Mouse (Mus musculus) lung, embryonic 15.5 days (tissue): ENCODE measurements around the gene Mtch1. TPM values are rescaled to one million over a fixed set of nuclear protein-coding genes. Genes with fewer than 3 reads are reported as not detected.
A peak's percentile ranks its signal among the peaks of the same experiment; 100 is the strongest.

Experiments used
- ATAC-seq: fragments of 200-750 bp; cut with Nextera tagmentation; 2 replicates; pipeline ENCODE4 v1.8.0; 2017; ENCODE audit warnings: moderate number of reproducible peaks, borderline replicate concordance; ENCODE audit not compliant: low FRiP score, low TSS enrichment; ENCODE audit errors: extremely low read depth
- H3K27ac ChIP-seq: fragments of 300-500 bp; sonication (generic); 2 replicates; pipeline ENCODE4 v1.5.1; 2015; ENCODE audit warnings: moderate library complexity, mild to moderate bottlenecking, inconsistent platforms
- H3K27me3 ChIP-seq: fragments of 300-500 bp; sonication (generic); 2 replicates; pipeline ENCODE4 v1.6.1; 2015; ENCODE audit warnings: inconsistent platforms
- H3K36me3 ChIP-seq: fragments of 300-500 bp; sonication (generic); 2 replicates; pipeline ENCODE4 v1.6.1; 2015; ENCODE audit warnings: inconsistent platforms
- H3K4me1 ChIP-seq: fragments of 300-500 bp; sonication (generic); 2 replicates; pipeline ENCODE4 v1.6.1; 2015; ENCODE audit warnings: inconsistent platforms
- H3K4me2 ChIP-seq: fragments of 300-500 bp; sonication (generic); 2 replicates; pipeline ENCODE4 v1.6.1; 2015; ENCODE audit warnings: inconsistent platforms, mild to moderate bottlenecking, moderate library complexity
- H3K4me3 ChIP-seq: fragments of 300-500 bp; sonication (generic); 2 replicates; pipeline ENCODE4 v1.5.1; 2015; ENCODE audit warnings: mild to moderate bottlenecking, inconsistent platforms
- H3K9ac ChIP-seq: fragments of 300-500 bp; sonication (generic); 2 replicates; pipeline ENCODE4 v1.6.1; 2015; ENCODE audit warnings: inconsistent platforms
- H3K9me3 ChIP-seq: fragments of 300-500 bp; sonication (generic); 2 replicates; pipeline ENCODE4 v1.6.1; 2016; ENCODE audit warnings: inconsistent platforms
- WGBS: fragments of 180-500 bp; shearing (Covaris S2); methylation state at CpG from one replicate; pipeline ENCODE4 v1.1.7; 2015; 5-methylcytosine and 5-hydroxymethylcytosine counted together
- polyA plus RNA-seq: library from polyadenylated mRNA; unstranded; fragments of >200 nt; fragmentation: Nextera tagmentation; extraction: Ambion mirVana; gene quantifications from 2 replicates; pipeline ENCODE4 v1.2.1, GENCODE M21; 2015

Gene Mtch1
- polyA plus RNA-seq, 1 experiment from 2014 or later = 343 TPM

DNA sequence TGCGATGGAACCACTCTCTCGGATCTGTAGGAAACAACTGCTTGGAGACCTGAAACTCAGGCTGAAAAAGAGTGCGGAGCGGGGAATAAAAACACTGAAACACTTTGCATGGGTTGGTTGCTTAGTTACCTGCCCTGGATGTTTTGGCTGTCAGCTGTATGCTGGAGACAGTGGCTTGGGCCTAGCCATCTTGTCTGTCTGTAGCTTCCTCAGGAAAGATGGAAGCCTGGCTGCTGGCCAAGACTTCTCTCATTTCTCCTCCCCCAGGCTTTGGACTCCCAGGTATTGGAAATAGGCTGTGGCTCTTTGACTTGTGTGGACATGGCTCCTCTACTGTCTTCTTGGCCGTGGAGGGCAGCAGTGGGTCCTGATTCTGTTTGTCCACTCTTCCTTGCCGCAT is 46.3 kb downstream of the Mtch1 start:
- Histone ChIP-seq H3K4me2 (no peak overlapping the region), H3K36me3 (peaks cover 26% of the 10 kb centered on the region), H3K9ac (no peak overlapping the region), H3K4me1 (peaks cover 32% of the 10 kb centered on the region), H3K9me3 (no peaks in the 10 kb centered on the region), H3K4me3 (no peak overlapping the region), H3K27ac (no peak overlapping the region), H3K27me3 (no peaks in the 10 kb centered on the region)
- WGBS = 87% methylated on average over 6 of the region's 6 CpGs
- no peak for ATAC-seq

DNA sequence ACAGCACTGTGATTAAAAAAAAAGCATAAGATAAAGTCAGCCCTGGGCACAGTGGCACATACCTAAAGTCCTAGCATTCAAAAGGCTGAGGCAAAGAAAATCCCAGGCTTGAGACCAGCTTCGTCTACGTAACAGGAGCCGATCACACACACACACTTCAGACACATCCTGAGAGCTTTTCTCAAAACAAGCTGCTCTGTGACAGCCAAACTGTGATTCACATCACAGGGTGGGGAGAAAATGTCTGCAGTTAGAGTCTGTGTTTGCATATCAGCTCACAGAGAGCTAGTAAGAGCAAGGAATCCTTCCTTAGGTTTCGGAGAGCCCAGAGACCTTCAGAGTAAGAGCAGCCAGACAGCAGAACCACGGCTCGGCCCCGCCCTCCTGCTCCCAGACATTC is 46.8 kb downstream of the Mtch1 start:
- H3K9ac ChIP-seq = no peak overlapping the region
- no peak overlapping the region for H3K27ac ChIP-seq
- H3K36me3 ChIP-seq = peaks cover 27% of the 10 kb centered on the region
- ATAC-seq = no peak
- no peak overlapping the region for H3K4me2 ChIP-seq
- H3K4me1 ChIP-seq = peaks cover 29% of the 10 kb centered on the region
- WGBS = 89% methylated on average over 7 of the region's 7 CpGs
- no peaks in the 10 kb centered on the region for H3K27me3 ChIP-seq
- H3K9me3 ChIP-seq = no peaks in the 10 kb centered on the region
- no peak overlapping the region for H3K4me3 ChIP-seq

GRCm38 (mm10) chr17:29299282-29299681 is 48.5 kb downstream of the Mtch1 start:
- H3K4me3 ChIP-seq = no peak overlapping the region
- no peak for ATAC-seq
- 82% methylated on average over 4 of the region's 4 CpGs for WGBS
- no peaks in the 10 kb centered on the region for H3K9me3 ChIP-seq
- H3K27me3 ChIP-seq = no peaks in the 10 kb centered on the region
- no peak overlapping the region for H3K4me2 ChIP-seq
- peaks cover 34% of the 10 kb centered on the region for H3K36me3 ChIP-seq
- no peak overlapping the region for H3K9ac ChIP-seq
- peaks cover 13% of the 10 kb centered on the region for H3K4me1 ChIP-seq
- no peak overlapping the region for H3K27ac ChIP-seq

- Histone ChIP-seq H3K4me2 (peak overlapping the region; percentile 5; the same call in 1 of the 2 replicates), H3K4me3 (no peak overlapping the region), H3K27ac (peak overlapping the region; percentile 82), H3K4me1 (peaks cover 4% of the 10 kb centered on the region; the same call in 1 of the 2 replicates), H3K36me3 (peaks cover 39% of the 10 kb centered on the region), H3K9me3 (no peaks in the 10 kb centered on the region), H3K27me3 (no peaks in the 10 kb centered on the region), H3K9ac (no peak overlapping the region)
- 58% methylated on average over 6 of the region's 6 CpGs for WGBS
- ATAC-seq = 0 out of 2 replicates have a peak, but pooled peaks have one; percentile 40
These were observed 49.9 kb downstream of the Mtch1 start for GRCm38 (mm10) chr17:29297813-29298212.

DNA sequence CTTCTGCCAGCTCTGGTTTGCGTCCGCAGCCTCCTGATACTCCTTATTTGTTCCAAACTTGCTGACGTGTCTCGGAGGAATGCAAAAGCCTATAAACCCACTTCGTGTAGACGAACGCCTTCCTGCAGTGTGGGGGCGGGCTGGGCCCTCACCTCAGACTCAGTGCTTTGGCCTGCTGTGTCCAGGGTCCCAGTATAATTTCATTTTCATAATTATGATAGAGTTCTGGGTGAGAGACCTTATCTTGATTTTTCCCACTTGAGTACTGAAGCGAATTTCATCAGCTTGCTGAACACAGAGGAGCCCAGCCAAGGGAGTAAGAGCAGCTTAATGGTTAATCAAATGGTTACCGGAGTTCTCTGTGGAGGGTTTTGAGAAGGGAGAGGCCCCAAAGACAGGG is 50.4 kb downstream of the Mtch1 start:
- H3K4me2 ChIP-seq = peak overlapping the region; percentile 5; the same call in 1 of the 2 replicates
- H3K9me3 ChIP-seq = no peaks in the 10 kb centered on the region
- no peak overlapping the region for H3K9ac ChIP-seq
- peak overlapping the region; percentile 82 for H3K27ac ChIP-seq
- H3K4me3 ChIP-seq = no peak overlapping the region
- 51% methylated on average over 10 of the region's 10 CpGs for WGBS
- peaks cover 4% of the 10 kb centered on the region; the same call in 1 of the 2 replicates for H3K4me1 ChIP-seq
- no peaks in the 10 kb centered on the region for H3K27me3 ChIP-seq
- ATAC-seq = no peak
- peaks cover 39% of the 10 kb centered on the region for H3K36me3 ChIP-seq

DNA sequence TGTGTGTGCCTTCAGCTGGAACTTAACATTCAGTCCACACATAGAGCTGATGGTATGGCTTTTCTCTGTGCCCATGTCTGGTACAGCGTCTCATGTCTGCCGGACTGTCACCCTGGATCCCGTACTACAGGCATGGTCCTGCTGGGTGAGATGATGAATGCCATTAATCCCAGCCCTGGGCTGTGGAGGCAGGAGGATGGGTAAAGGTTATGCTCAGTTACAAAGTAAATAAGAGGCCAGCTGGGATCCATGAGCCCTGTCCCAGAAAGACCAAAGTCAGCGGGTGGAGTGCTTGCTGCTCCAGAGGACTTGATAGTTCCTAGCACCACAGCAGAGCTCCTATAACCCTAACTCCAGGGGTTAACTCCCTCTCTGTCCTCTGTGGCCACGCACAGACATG is 51.9 kb downstream of the Mtch1 start:
- H3K27me3 ChIP-seq = no peaks in the 10 kb centered on the region
- no peak overlapping the region for H3K27ac ChIP-seq
- no peak overlapping the region for H3K4me2 ChIP-seq
- H3K9me3 ChIP-seq = no peaks in the 10 kb centered on the region
- 61% methylated on average over 5 of the region's 5 CpGs for WGBS
- H3K9ac ChIP-seq = no peak overlapping the region
- no peak for ATAC-seq
- peaks cover 4% of the 10 kb centered on the region; the same call in 1 of the 2 replicates for H3K4me1 ChIP-seq
- peaks cover 46% of the 10 kb centered on the region for H3K36me3 ChIP-seq
- H3K4me3 ChIP-seq = no peak overlapping the region

DNA sequence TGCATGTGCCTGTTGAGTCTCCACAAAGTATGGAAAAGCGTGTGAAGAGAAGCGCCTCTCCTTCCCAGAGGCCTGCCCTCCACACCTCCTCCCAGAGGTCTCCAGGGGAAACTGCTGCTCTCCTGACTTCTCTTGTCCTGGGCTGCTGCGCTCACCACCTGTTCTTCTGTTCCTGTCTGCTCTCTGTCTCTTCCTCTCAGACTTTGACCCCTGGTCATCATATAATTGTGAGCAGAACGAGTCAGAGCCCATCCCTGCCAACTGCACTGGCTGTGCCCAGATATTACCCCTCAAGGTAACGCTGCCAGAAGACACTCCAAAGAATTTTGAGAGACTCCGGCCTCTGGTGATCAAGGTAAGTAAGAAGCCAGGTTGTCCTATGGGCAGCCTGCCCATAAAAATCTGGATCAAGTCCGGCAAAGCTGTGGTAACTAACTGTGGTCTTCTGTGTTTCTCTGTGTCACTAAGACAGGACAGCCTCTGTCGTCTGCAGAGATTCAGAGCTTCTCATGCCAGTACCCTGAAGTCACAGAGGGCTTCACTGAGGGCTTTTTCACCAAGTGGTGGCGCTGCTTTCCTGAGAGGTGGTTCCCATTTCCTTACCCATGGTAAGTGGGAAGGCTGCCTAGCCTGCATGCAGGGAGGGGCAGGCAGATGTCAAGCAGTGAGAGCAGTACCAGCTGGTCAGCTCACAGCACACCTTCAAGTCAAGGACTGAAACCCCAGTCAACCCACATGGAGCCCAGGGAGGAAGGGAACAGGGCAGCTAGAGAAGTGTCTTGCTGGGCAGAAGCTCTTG is 53.7 kb downstream of the Mtch1 start:
- H3K9ac ChIP-seq = no peak overlapping the region
- no peak overlapping the region for H3K4me2 ChIP-seq
- no peak overlapping the region for H3K27ac ChIP-seq
- H3K9me3 ChIP-seq = no peaks in the 10 kb centered on the region
- peaks cover 4% of the 10 kb centered on the region; the same call in 1 of the 2 replicates for H3K4me1 ChIP-seq
- no peaks in the 10 kb centered on the region for H3K27me3 ChIP-seq
- peaks cover 30% of the 10 kb centered on the region for H3K36me3 ChIP-seq
- ATAC-seq = no peak
- 77% methylated on average over 9 of the region's 9 CpGs for whole genome bisulfite sequencing
- H3K4me3 ChIP-seq = no peak overlapping the region

- Histone ChIP-seq H3K4me1 (peaks cover 4% of the 10 kb centered on the region; the same call in 1 of the 2 replicates), H3K36me3 (peaks cover 26% of the 10 kb centered on the region), H3K4me3 (no peak overlapping the region), H3K9ac (no peak overlapping the region), H3K9me3 (no peaks in the 10 kb centered on the region), H3K27ac (no peak overlapping the region), H3K27me3 (no peaks in the 10 kb centered on the region), H3K4me2 (no peak overlapping the region)
- no peak for ATAC-seq
- 78% methylated on average over 3 of the region's 3 CpGs for WGBS
These were observed 54.7 kb downstream of the Mtch1 start for GRCm38 (mm10) chr17:29292996-29293395.

DNA sequence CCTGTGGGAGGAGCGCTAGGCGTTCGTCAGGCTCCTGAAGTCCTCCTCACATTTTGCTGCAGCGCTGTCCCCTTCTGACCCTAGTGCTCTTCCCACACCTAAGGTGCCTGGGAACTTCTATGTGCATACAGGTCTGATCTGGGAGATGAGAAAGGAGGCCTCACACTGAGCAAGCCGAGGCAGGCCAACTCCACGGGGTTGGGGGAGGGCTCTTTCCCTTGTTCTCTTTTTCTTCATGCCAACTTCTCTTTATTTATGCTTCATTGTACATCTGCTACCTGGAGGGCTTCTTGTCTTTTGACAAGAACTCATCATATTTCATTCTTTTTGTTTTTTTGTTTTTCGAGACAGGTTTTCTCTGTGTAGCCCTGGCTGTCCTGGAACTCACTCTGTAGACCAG is 55.9 kb downstream of the Mtch1 start:
- no peak for ATAC-seq
- 84% methylated on average over 7 of the region's 7 CpGs for WGBS
- H3K4me3 ChIP-seq = no peak overlapping the region
- no peaks in the 10 kb centered on the region for H3K9me3 ChIP-seq
- no peaks in the 10 kb centered on the region for H3K27me3 ChIP-seq
- H3K4me2 ChIP-seq = no peak overlapping the region
- H3K9ac ChIP-seq = no peak overlapping the region
- H3K27ac ChIP-seq = no peak overlapping the region
- no peaks in the 10 kb centered on the region for H3K4me1 ChIP-seq
- H3K36me3 ChIP-seq = peaks cover 22% of the 10 kb centered on the region

- Histone ChIP-seq H3K4me1 (no peaks in the 10 kb centered on the region), H3K4me3 (no peak overlapping the region), H3K4me2 (no peak overlapping the region), H3K9me3 (no peaks in the 10 kb centered on the region), H3K27ac (no peak overlapping the region), H3K27me3 (no peaks in the 10 kb centered on the region), H3K9ac (no peak overlapping the region), H3K36me3 (peaks cover 23% of the 10 kb centered on the region; the same call in 1 of the 2 replicates)
- ATAC-seq = no peak
- 62% methylated on average over 21 of the region's 21 CpGs for WGBS
These were observed 65.3 kb downstream of the Mtch1 start for GRCm38 (mm10) chr17:29282216-29282952.
